Mouse (Mus musculus): ENCODE data around the gene Limk1. TPM values are rescaled to one million over a fixed set of nuclear protein-coding genes. Genes with fewer than 3 reads are reported as not detected.

The Limk1 gene
- 14.3 TPM for polyA plus RNA-seq (2017; shearing (Covaris generic))

GRCm38 (mm10) chr5:134688086-134688717 lies at the start of gene Limk1:
Limk1 (minus strand) TSS chr5:134688598.

GRCm38 (mm10) chr5:134639269-134639682 lies 49.1 kb downstream of the Limk1 start, which contains the start of gene Eif4h:
Eif4h (minus strand) TSS chr5:134639490.

DNA sequence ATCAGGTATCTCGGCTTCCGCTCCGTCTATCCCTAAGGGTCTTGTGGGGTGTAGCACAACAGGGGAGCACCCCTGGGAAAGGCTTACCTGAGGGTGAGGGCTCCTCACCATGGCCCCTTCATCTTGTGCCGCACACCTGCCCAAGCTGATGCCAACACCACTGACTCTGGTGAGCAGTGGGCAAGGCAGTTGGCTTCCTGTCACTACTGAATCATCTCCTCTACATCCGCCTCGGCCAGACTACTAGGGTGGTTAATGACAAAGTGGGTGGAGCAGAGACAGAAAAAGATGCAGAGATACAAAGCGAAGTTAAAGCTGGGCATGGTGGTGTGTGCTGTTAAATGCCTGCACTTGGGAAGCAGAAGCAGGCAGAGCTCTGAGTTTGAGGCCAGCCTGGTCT lies 73.6 kb downstream of the Limk1 start, which contains the start of gene Lat2:
Gene Lat2, minus strand, starts transcription at position 224 of the 400 bp plus-strand sequence.

Other genes with a start within 250 kb of the Limk1 start
- 3.1 TPM for gene Gtf2ird1, start 231.9 kb downstream of the Limk1 start, polyA plus RNA-seq (2017; shearing (Covaris generic))
- 1.6 TPM for gene Clip2, start 136.2 kb downstream of the Limk1 start, polyA plus RNA-seq (2017; shearing (Covaris generic))
- gene Syna, start 128.4 kb downstream of the Limk1 start, polyA plus RNA-seq (2017; shearing (Covaris generic)), result not detected
- 103 TPM for gene Rfc2, start 107.2 kb downstream of the Limk1 start, polyA plus RNA-seq (2017; shearing (Covaris generic))
- gene Lat2, start 73.6 kb downstream of the Limk1 start, polyA plus RNA-seq (2017; shearing (Covaris generic)), result not detected
- gene Eif4h, start 49.1 kb downstream of the Limk1 start, polyA plus RNA-seq (2017; shearing (Covaris generic)), result 237 TPM
- not detected for gene Eln, start 58.7 kb upstream of the Limk1 start, polyA plus RNA-seq (2017; shearing (Covaris generic))
- gene Tmem270, start 218.1 kb upstream of the Limk1 start, polyA plus RNA-seq (2017; shearing (Covaris generic)), result not detected
- not detected for gene Cldn13, start 226.9 kb upstream of the Limk1 start, polyA plus RNA-seq (2017; shearing (Covaris generic))
- 4.1 TPM for gene Mettl27, start 243.8 kb upstream of the Limk1 start, polyA plus RNA-seq (2017; shearing (Covaris generic))

Measured in effector memory CD4-positive, alpha-beta T cell, adult 5 months (primary cell).